Mouse (Mus musculus) CH12.LX (cell line): ENCODE results near the gene Akap2. TPM values are rescaled to one million over a fixed set of nuclear protein-coding genes. Genes with fewer than 3 reads are reported as not detected.
A peak's percentile ranks its signal among the peaks of the same experiment; 100 is the strongest.

Experiments used
- DNase-seq: peaks from one replicate; pipeline ENCODE4 v3.0.0-alpha.2; 2013; ENCODE audit errors: extremely low read depth
- H3K27ac ChIP-seq: 2 replicates; pipeline ENCODE4 v1.5.1; 2012; ENCODE audit warnings: low read depth, mild to moderate bottlenecking, control low read depth, moderate library complexity; ENCODE audit not compliant: insufficient read depth
- H3K27me3 ChIP-seq: replicated peaks from 2 replicates; pipeline ENCODE3; 2012; ENCODE audit warnings: inconsistent platforms
- H3K36me3 ChIP-seq, 2 experiments: replicated peaks in 1 of 2; 2 replicates each; pipeline versions ENCODE3 to v1.6.1; 2012; ENCODE audit warnings: inconsistent platforms in 1 of 2, low read length in 1 of 2, mild to moderate bottlenecking in 1 of 2, mixed read lengths in 1 of 2, moderate library complexity in 1 of 2; ENCODE audit not compliant: control insufficient read depth in 1 of 2, insufficient read depth in 1 of 2
- H3K4me1 ChIP-seq, 2 experiments: 2 replicates each; pipeline ENCODE4 v1.6.1; 2012; ENCODE audit warnings: inconsistent platforms in 1 of 2, moderate library complexity in 1 of 2; ENCODE audit not compliant: insufficient read depth in 2 of 2, control insufficient read depth in 1 of 2
- H3K4me2 ChIP-seq: 2 replicates; pipeline ENCODE4 v1.6.1; 2012; ENCODE audit warnings: low read depth, mild to moderate bottlenecking, control low read depth; ENCODE audit not compliant: poor library complexity, insufficient read depth, severe bottlenecking
- H3K4me3 ChIP-seq, 3 experiments: fragments of 150-350 bp in 1 of 3; sonication (generic) in 1 of 3; replicated peaks in 1 of 3; 2 replicates each; pipeline versions ENCODE3 to v1.5.1; 2011 to 2012; ENCODE audit warnings: low read depth in 2 of 3, low read length in 2 of 3, mild to moderate bottlenecking in 2 of 3, moderate library complexity in 2 of 3, control low read depth in 1 of 3, improper control_type of control experiment in 1 of 3, inconsistent platforms in 1 of 3, mixed read lengths in 1 of 3; ENCODE audit not compliant: poor library complexity in 1 of 3
- H3K79me2 ChIP-seq: replicated peaks from 2 replicates; pipeline ENCODE4 v1.6.1; 2012; ENCODE audit warnings: mild to moderate bottlenecking, moderate library complexity; ENCODE audit not compliant: control insufficient read depth, poor library complexity, insufficient read depth, severe bottlenecking; ENCODE audit errors: extremely low read depth
- H3K9ac ChIP-seq: 2 replicates; pipeline ENCODE4 v1.6.1; 2012; ENCODE audit warnings: low read depth, mild to moderate bottlenecking, control low read depth, moderate library complexity; ENCODE audit not compliant: insufficient read depth
- H3K9me3 ChIP-seq: replicated peaks from 2 replicates; pipeline ENCODE3; 2012; ENCODE audit warnings: low read length, inconsistent platforms, mixed read lengths
- BHLHE40 ChIP-seq: IDR thresholded peaks from 2 replicates; pipeline ENCODE4 v1.6.1; 2011; ENCODE audit warnings: mild to moderate bottlenecking, low read depth, low read length, improper control_type of control experiment
- CHD1 ChIP-seq: IDR thresholded peaks from 2 replicates; pipeline ENCODE4 v1.6.1; 2012; ENCODE audit warnings: low read depth, low read length, improper control_type of control experiment, inconsistent platforms
- CHD2 ChIP-seq: IDR thresholded peaks from 2 replicates; pipeline ENCODE4 v1.6.1; 2011; ENCODE audit warnings: low read length, improper control_type of control experiment
- CTCF ChIP-seq, 2 experiments: IDR thresholded peaks in 1 of 2; conservative IDR thresholded peaks in 1 of 2; 2 replicates each; pipeline ENCODE4 v1.5.1; 2011 to 2012; ENCODE audit warnings: low read depth in 2 of 2, low read length in 2 of 2, improper control_type of control experiment in 1 of 2, inconsistent platforms in 1 of 2, mild to moderate bottlenecking in 1 of 2, moderate library complexity in 1 of 2
- ELF1 ChIP-seq: IDR thresholded peaks from 2 replicates; pipeline ENCODE4 v1.6.1; 2014; ENCODE audit warnings: low read depth, mild to moderate bottlenecking, inconsistent platforms, low read length, improper control_type of control experiment
- EP300 ChIP-seq: IDR thresholded peaks from 2 replicates; pipeline ENCODE4 v1.6.1; 2011; ENCODE audit warnings: low read length, improper control_type of control experiment
- ETS1 ChIP-seq: conservative IDR thresholded peaks from 2 replicates; pipeline ENCODE4 v1.6.1; 2012; ENCODE audit warnings: low read depth, mild to moderate bottlenecking, inconsistent platforms, low read length, improper control_type of control experiment, moderate library complexity
- HCFC1 ChIP-seq: IDR thresholded peaks from 2 replicates; pipeline ENCODE4 v1.6.1; 2012; ENCODE audit warnings: low read depth, mild to moderate bottlenecking, inconsistent platforms, low read length, improper control_type of control experiment
- IRF4 ChIP-seq: IDR thresholded peaks from 2 replicates; pipeline ENCODE4 v1.6.1; 2014; ENCODE audit warnings: low read depth, mild to moderate bottlenecking, inconsistent platforms, low read length, improper control_type of control experiment
- JUND ChIP-seq: conservative IDR thresholded peaks from 2 replicates; pipeline ENCODE4 v1.6.1; 2011; ENCODE audit warnings: low read depth, low read length, improper control_type of control experiment
- KAT2A ChIP-seq: IDR thresholded peaks from 2 replicates; pipeline ENCODE4 v1.6.1; 2012; ENCODE audit warnings: low read length, improper control_type of control experiment, inconsistent platforms; ENCODE audit not compliant: insufficient replicate concordance
- MAFK ChIP-seq: IDR thresholded peaks from 2 replicates; pipeline ENCODE4 v1.6.1; 2011; ENCODE audit warnings: low read length, improper control_type of control experiment; ENCODE audit not compliant: insufficient replicate concordance
- MAX ChIP-seq: IDR thresholded peaks from 2 replicates; pipeline ENCODE4 v1.6.1; 2011; ENCODE audit warnings: low read length, improper control_type of control experiment
- MEF2A ChIP-seq: IDR thresholded peaks from 2 replicates; pipeline ENCODE4 v1.6.1; 2014; ENCODE audit warnings: low read depth, mild to moderate bottlenecking, inconsistent platforms, low read length, improper control_type of control experiment, borderline replicate concordance
- MYC ChIP-seq: IDR thresholded peaks from 2 replicates; pipeline ENCODE4 v1.6.1; 2011; ENCODE audit warnings: low read depth, mild to moderate bottlenecking, improper control_type of control experiment, low read length
- NELFE ChIP-seq: IDR thresholded peaks from 2 replicates; pipeline ENCODE4 v1.6.1; 2011; ENCODE audit warnings: low read depth, low read length, improper control_type of control experiment
- POLR2A ChIP-seq: IDR thresholded peaks from 2 replicates; pipeline ENCODE4 v1.6.1; 2011; ENCODE audit warnings: low read depth, mild to moderate bottlenecking, improper control_type of control experiment, low read length
- RAD21 ChIP-seq: IDR thresholded peaks from 2 replicates; pipeline ENCODE4 v1.6.1; 2011; ENCODE audit warnings: low read depth, mild to moderate bottlenecking, low read length, improper control_type of control experiment, moderate library complexity
- SIN3A ChIP-seq: IDR thresholded peaks from 2 replicates; pipeline ENCODE4 v1.6.1; 2012; ENCODE audit warnings: low read length, improper control_type of control experiment, inconsistent platforms
- SMC3 ChIP-seq: IDR thresholded peaks from 2 replicates; pipeline ENCODE4 v1.6.1; 2011; ENCODE audit warnings: low read depth, low read length, improper control_type of control experiment
- TBP ChIP-seq: conservative IDR thresholded peaks from 2 replicates; pipeline ENCODE4 v1.6.1; 2011; ENCODE audit warnings: low read depth, low read length, improper control_type of control experiment
- TCF12 ChIP-seq: IDR thresholded peaks from 2 replicates; pipeline ENCODE4 v1.6.1; 2014; ENCODE audit warnings: low read depth, mild to moderate bottlenecking, inconsistent platforms, low read length, improper control_type of control experiment
- USF2 ChIP-seq: conservative IDR thresholded peaks from 2 replicates; pipeline ENCODE4 v1.6.1; 2011; ENCODE audit warnings: low read depth, low read length, improper control_type of control experiment
- dilution Hi-C: fragments of 300-500 bp; cut with MboI; formaldehyde crosslinking; loops from 2 replicates; pipeline ENCODE4 v1.14.3; 2020; ENCODE audit warnings: low sequenced_read_pairs; ENCODE audit not compliant: extremely low pct_unique_long_range_greater_than_20kb, extremely low pct_ligation_motif_present
- in situ Hi-C: fragments of 300-500 bp; cut with MboI; formaldehyde crosslinking; loops from 3 replicates; pipeline ENCODE4 v1.14.3; 2019; ENCODE audit warnings: low sequenced_read_pairs, low pct_ligation_motif_present, low pct_unique_long_range_greater_than_20kb, mixed read lengths
- polyA plus RNA-seq: library from polyadenylated mRNA; unstranded; fragments of >175 nt; gene quantifications from 2 replicates; pipeline ENCODE4 v1.2.1, GENCODE M21; 2012; ENCODE audit warnings: low read depth; ENCODE audit not compliant: insufficient read length
- total RNA-seq, 2 experiments: library from RNA; depleted of rRNA; stranded (reverse); fragments of 300-350 nt in 1 of 2; fragments of >200 nt in 1 of 2; gene quantifications; 2 replicates each; pipeline ENCODE4 v1.2.3; 2012 to 2014

Akap2 gene
- total and polyA plus RNA-seq, 3 experiments: 0.25 TPM; not detected in 2

- Histone ChIP-seq H3K79me2 (no peaks in the 10 kb centered on the region), H3K9ac (no peak overlapping the region), H3K36me3 (no peaks in the 10 kb centered on the region), H3K4me2 (no peak overlapping the region), H3K27me3 (no peaks in the 10 kb centered on the region), H3K9me3 (no peaks in the 10 kb centered on the region)
- no peak for DNase-seq
- dilution Hi-C loops (no loop called here), in situ Hi-C loops (no loop called here)
- TF ChIP-seq POLR2A (no peak), ELF1 (no peak), KAT2A (no peak), TBP (no peak)
- TF ChIP-seq, all 38 proteins: peak for 0
- Histone ChIP-seq H3K4me3 (no peak overlapping the region), H3K4me1 (peaks cover 15 to 32% of the 10 kb centered on the region in 2 experiments; a peak in 3 of 4 replicates), H3K27ac (no peak overlapping the region)
These were observed 143.7 kb downstream of the Akap2 start for GRCm38 (mm10) chr4:57861166-57861565.

DNA sequence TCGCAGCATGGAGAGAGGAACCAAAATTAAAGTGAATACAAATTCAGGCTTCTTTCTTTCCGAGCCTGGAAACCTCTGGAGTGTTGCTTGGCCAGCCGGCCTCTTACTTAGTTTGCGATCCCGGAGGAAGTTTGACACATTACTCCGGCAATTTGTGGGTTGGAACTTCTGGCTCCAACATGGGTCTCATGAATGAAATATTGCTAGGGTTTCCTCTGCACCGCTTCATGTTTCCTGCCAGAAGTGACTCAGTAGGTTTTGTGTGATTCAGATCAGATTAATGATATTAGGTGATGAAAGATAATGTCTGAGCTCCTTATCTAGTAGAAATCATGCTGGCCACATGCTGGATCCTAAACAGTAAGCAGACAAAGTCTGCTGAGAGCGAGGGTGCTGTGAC, 144.4 kb downstream of the Akap2 start:
- no peak overlapping the region for H3K4me2 ChIP-seq
- no peaks in the 10 kb centered on the region for H3K27me3 ChIP-seq
- no peak overlapping the region for H3K4me3 ChIP-seq
- no peaks in the 10 kb centered on the region for H3K36me3 ChIP-seq
- H3K9me3 ChIP-seq: no peaks in the 10 kb centered on the region
- no peak for DNase-seq
- no peak overlapping the region for H3K27ac ChIP-seq
- dilution Hi-C loops (no loop called here), in situ Hi-C loops (no loop called here)
- no peak overlapping the region for H3K9ac ChIP-seq
- TF ChIP-seq NELFE (no peak), CTCF (conservative IDR thresholded peaks at IDR 0.05 in 1 of 2, IDR thresholded peaks at IDR 0.05 in 1 of 2; ENCODE audit: low read depth in 2 of 2, low read length in 2 of 2) (no peak), CHD1 (no peak), MEF2A (no peak), HCFC1 (no peak), MAFK (no peak), USF2 (no peak), SMC3 (no peak)
- no peaks in the 10 kb centered on the region for H3K79me2 ChIP-seq
- peaks cover 18 to 39% of the 10 kb centered on the region in 2 experiments for H3K4me1 ChIP-seq

DNA sequence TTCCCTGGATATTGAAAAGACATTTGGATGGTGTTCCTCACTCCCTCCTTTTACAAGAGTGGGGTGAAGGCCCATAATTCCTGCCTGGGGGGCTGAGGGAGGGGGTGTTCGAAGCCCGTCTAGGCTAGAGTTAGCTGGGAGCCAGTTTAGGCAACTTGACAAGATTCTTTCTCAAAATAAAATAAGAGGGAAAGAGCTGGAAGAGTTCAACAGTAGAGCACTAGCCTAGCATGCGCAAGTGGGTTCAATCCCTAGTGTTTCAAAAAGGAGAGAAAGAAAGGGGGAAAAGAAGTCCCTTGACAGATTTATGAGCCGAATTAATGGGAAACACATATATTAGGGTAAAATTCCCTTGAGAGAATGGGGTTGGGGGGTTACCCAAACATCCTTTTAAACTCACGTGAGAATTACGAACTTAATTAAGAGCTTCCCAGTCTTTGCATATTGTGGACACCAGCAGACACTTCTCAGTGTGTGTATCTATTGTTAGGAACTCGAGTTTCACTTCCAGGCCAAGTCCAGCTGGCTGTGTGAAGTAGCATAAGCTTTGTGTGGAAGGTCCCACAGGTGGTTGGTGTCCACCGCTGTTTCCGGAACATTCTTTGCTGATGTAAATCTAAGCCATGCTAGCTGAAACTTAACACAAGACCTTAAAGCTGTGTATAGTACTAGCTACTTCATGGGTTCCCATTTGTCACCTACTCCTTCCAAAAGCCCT, 145.0 kb downstream of the Akap2 start:
- in situ Hi-C loops (no loop called here), dilution Hi-C loops (no loop called here)
- TF ChIP-seq SMC3: no peak
- TF ChIP-seq CHD1: no peak
- TF ChIP-seq MYC: 0 out of 2 replicates have a peak, but pooled peaks have one; percentile 47
- peak; percentile 94 for TF ChIP-seq MEF2A
- TF ChIP-seq ELF1: peak; percentile 34; the same call in 1 of the 2 replicates
- peak; percentile 97 for TF ChIP-seq ETS1
- peak; percentile 97 for TF ChIP-seq BHLHE40
- peak; percentile 69; the same call in 1 of the 2 replicates for TF ChIP-seq SIN3A
- peak; percentile 93 for TF ChIP-seq EP300
- peak; percentile 47; the same call in 1 of the 2 replicates for TF ChIP-seq CHD2
- TF ChIP-seq TCF12: peak; percentile 93
- peak; percentile 43; the same call in 1 of the 2 replicates for TF ChIP-seq JUND
- TF ChIP-seq MAFK: peak; percentile 44; the same call in 1 of the 2 replicates
- peak; percentile 33; the same call in 1 of the 2 replicates for TF ChIP-seq MAX
- no peak for TF ChIP-seq RAD21
- TF ChIP-seq IRF4: peak; percentile 85
- no peak for TF ChIP-seq KAT2A
- no peak overlapping the region for H3K9ac ChIP-seq
- no peaks in the 10 kb centered on the region for H3K36me3 ChIP-seq
- H3K79me2 ChIP-seq: no peaks in the 10 kb centered on the region
- H3K4me2 ChIP-seq: peak overlapping the region; percentile 34; the same call in 1 of the 2 replicates
- H3K9me3 ChIP-seq: no peaks in the 10 kb centered on the region
- H3K27me3 ChIP-seq: no peaks in the 10 kb centered on the region
- H3K4me1 ChIP-seq: peaks cover 19 to 42% of the 10 kb centered on the region in 2 experiments
- peak; percentile 79 for DNase-seq
- H3K27ac ChIP-seq: no peak overlapping the region
- H3K4me3 ChIP-seq: no peak overlapping the region
